ENCODE assay signal across 28 mouse cellular contexts in the genomic region with DNA sequence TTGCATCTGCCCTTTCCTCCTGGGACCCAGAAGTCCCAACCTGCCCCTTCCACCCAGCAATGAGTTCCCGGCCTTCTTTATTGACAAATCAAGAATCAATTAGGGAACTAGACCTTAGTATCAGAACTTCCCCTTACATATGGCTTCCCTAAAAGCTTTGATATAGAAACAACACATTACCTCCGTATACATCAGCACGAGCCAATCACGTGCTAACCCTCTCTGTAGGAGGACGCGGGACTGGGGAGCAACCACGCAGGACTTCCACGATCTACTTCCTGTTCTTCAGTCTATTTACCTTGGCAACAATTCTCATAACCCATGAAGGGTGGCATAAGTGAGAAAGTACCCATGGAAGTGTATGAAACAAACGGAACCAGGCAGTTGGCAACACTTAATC. TPM values are rescaled to one million over a fixed set of nuclear protein-coding genes. Genes with fewer than 3 reads are reported as not detected.
DNase-seq lines count a peak whose midpoint lies in the region; ATAC-seq and TF ChIP-seq lines count a peak whose summit lies in the region.
"Had no signal": no experiment of that assay in that cellular context is flagged by ENCODE, and none has a peak within 500 bp of the region (broad histone marks: within the 10 kb centered on the region; RNA-seq: fewer than 3 reads in every experiment).

No protein-coding gene starts in this region.

- H3K9me3 ChIP-seq in lung, postnatal 0 days (ENCODE audit: low read length): no peaks in the 10 kb centered on the region
- peaks cover 9% of the 10 kb centered on the region for H3K9me3 ChIP-seq in E14TG2a.4 (ENCODE audit: low read length)
- H3K9me3 ChIP-seq in forebrain, embryonic 12.5 days: no peaks in the 10 kb centered on the region
- H3K9me3 ChIP-seq: hindbrain, embryonic 13.5 days; limb, embryonic 13.5 days; liver, embryonic 13.5 days; lung, embryonic 15.5 days; neural tube, embryonic 12.5 days had no signal

- no peak overlapping the region for H3K4me3 ChIP-seq in lung, postnatal 0 days (ENCODE audit: low read depth, low read length)
- peak overlapping the region; percentile 49 for H3K4me3 ChIP-seq in E14TG2a.4 (replicated peaks; ENCODE audit: low read length)
- H3K4me3 ChIP-seq in forebrain, embryonic 12.5 days (replicated peaks): no peak overlapping the region
- H3K4me3 ChIP-seq: hindbrain, embryonic 13.5 days; limb, embryonic 13.5 days; liver, embryonic 13.5 days; lung, embryonic 15.5 days; neural tube, embryonic 12.5 days had no signal

- H3K36me3 ChIP-seq in lung, postnatal 0 days (ENCODE audit: insufficient read depth, low read length): no peaks in the 10 kb centered on the region
- H3K36me3 ChIP-seq in E14TG2a.4 (ENCODE audit: insufficient read depth, low read length): peaks cover under 1% of the 10 kb centered on the region; the same call in 1 of the 2 replicates
- H3K36me3 ChIP-seq in forebrain, embryonic 12.5 days (replicated peaks): no peaks in the 10 kb centered on the region
- H3K36me3 ChIP-seq: G1E; hindbrain, embryonic 13.5 days; limb, embryonic 13.5 days; liver, embryonic 13.5 days; lung, embryonic 15.5 days; neural tube, embryonic 12.5 days had no signal

- intact Hi-C loops in heart, postnatal 14 days (cut with DNase I): no loop called here

- no peak overlapping the region for H3K27ac ChIP-seq in lung, postnatal 0 days (ENCODE audit: low read length)
- H3K27ac ChIP-seq in forebrain, embryonic 12.5 days: no peak overlapping the region
- H3K27ac ChIP-seq: hindbrain, embryonic 13.5 days; kidney, postnatal 0 days; limb, embryonic 13.5 days; liver, embryonic 13.5 days; lung, embryonic 15.5 days; neural tube, embryonic 12.5 days; stomach, postnatal 0 days had no signal

- no peak for TF ChIP-seq CTCF in lung, postnatal 0 days (IDR thresholded peaks at IDR 0.05)
- no peak for TF ChIP-seq CTCF in E14TG2a.4 (conservative IDR thresholded peaks at IDR 0.05; ENCODE audit: low read length)

- WGBS in lung, postnatal 0 days: 71% methylated on average over 9 of the region's 9 CpGs
- WGBS in forebrain, embryonic 12.5 days: 94% methylated on average over 9 of the region's 9 CpGs

- TF ChIP-seq EP300 in lung, postnatal 0 days (IDR thresholded peaks at IDR 0.05): no peak

- no peaks in the 10 kb centered on the region for H3K27me3 ChIP-seq in lung, postnatal 0 days (replicated peaks; ENCODE audit: insufficient read depth, low read length)
- no peaks in the 10 kb centered on the region for H3K27me3 ChIP-seq in E14TG2a.4 (ENCODE audit: insufficient read depth, low read length)
- H3K27me3 ChIP-seq in forebrain, embryonic 12.5 days: no peaks in the 10 kb centered on the region
- H3K27me3 ChIP-seq: hindbrain, embryonic 13.5 days; limb, embryonic 13.5 days; liver, embryonic 13.5 days; lung, embryonic 15.5 days; neural tube, embryonic 12.5 days had no signal

- H3K4me2 ChIP-seq in lung, postnatal 0 days (replicated peaks; ENCODE audit: low read depth, low read length): no peak overlapping the region
- H3K4me2 ChIP-seq in forebrain, embryonic 12.5 days: no peak overlapping the region
- H3K4me2 ChIP-seq: hindbrain, embryonic 13.5 days; limb, embryonic 13.5 days; liver, embryonic 13.5 days; lung, embryonic 15.5 days; neural tube, embryonic 12.5 days had no signal

- no peak overlapping the region for H3K9ac ChIP-seq in lung, postnatal 0 days (replicated peaks; ENCODE audit: low read depth)
- no peak overlapping the region for H3K9ac ChIP-seq in forebrain, embryonic 12.5 days
- H3K9ac ChIP-seq: hindbrain, embryonic 13.5 days; limb, embryonic 13.5 days; liver, embryonic 13.5 days; lung, embryonic 15.5 days; neural tube, embryonic 12.5 days had no signal

- DNase-seq in lung, postnatal 0 days (ENCODE audit: low spot score): peak; percentile 37
- DNase-seq in lung, postnatal 10 days: no peak
- DNase-seq in ZHBTc4 (ENCODE audit: low read depth, low spot score): peak; percentile 52
- no peak for DNase-seq in heart, postnatal 14 days
- DNase-seq in layer of hippocampus, postnatal 36 days: no peak
- DNase-seq: adrenal gland, postnatal 10 days; cerebellum, adult 8-10 months; cerebellum, postnatal 36 days; gastrocnemius, postnatal 10 days; heart, postnatal 36 days; kidney, adult 2 months; liver, embryonic 13.5 days; right cerebral cortex, adult 18-20 months; right cerebral cortex, postnatal 4 days; thymus, adult 2 months; thymus, postnatal 4 days had no signal

- no peaks in the 10 kb centered on the region for H3K4me1 ChIP-seq in lung, postnatal 0 days (ENCODE audit: insufficient read depth, low read depth, low read length)
- H3K4me1 ChIP-seq in E14TG2a.4 (replicated peaks; ENCODE audit: low read depth, low read length): peaks cover 67% of the 10 kb centered on the region
- peaks cover 5% of the 10 kb centered on the region; the same call in 1 of the 2 replicates for H3K4me1 ChIP-seq in forebrain, embryonic 12.5 days
- H3K4me1 ChIP-seq: hindbrain, embryonic 13.5 days; limb, embryonic 13.5 days; lung, embryonic 15.5 days; neural tube, embryonic 12.5 days had no signal

- ATAC-seq in lung, postnatal 0 days: 0 out of 2 replicates have a peak, but pooled peaks have one; percentile 25
- peak; percentile 81 for ATAC-seq in megakaryocyte, adult 5-6 weeks (ENCODE audit: poor library complexity, severe bottlenecking)
- no peak for ATAC-seq in forebrain, embryonic 12.5 days (ENCODE audit: low FRiP score)
- ATAC-seq: forebrain, embryonic 16.5 days; inflammation-experienced regulatory T-cells, adult 6 months had no signal

RNA-seq across cellular contexts. Expression of gene H2afz, which starts 15.9 kb away (rescaled TPM):
- polyA plus RNA-seq in lung, postnatal 0 days (2015; fragmentation: Nextera tagmentation; extraction: Ambion mirVana): 577 and 614 TPM in 2 replicates
- 1,652 and 1,948 TPM in 2 replicates for total RNA-seq in megakaryocyte, adult 5-6 weeks (2015)
- total RNA-seq in megakaryocyte, adult 5-6 weeks (2017): 1,300 and 1,333 TPM in 2 replicates
- 10 to 100 TPM; 80.2 to 99.5 TPM for total RNA-seq in heart, postnatal 14 days (2021)
- 100 to 1,000 TPM; 135 to 151 TPM for total RNA-seq in layer of hippocampus, postnatal 36 days (2021)
- polyA plus RNA-seq in forebrain, embryonic 12.5 days (2016; fragmentation: Nextera tagmentation; extraction: Ambion mirVana): 2,961 and 3,101 TPM in 2 replicates

RNA-seq across cellular contexts. Expression of gene Dnajb14, which starts 19.1 kb away (rescaled TPM):
- 10.0 and 12.4 TPM in 2 replicates for polyA plus RNA-seq in lung, postnatal 0 days (2015; fragmentation: Nextera tagmentation; extraction: Ambion mirVana)
- total RNA-seq in megakaryocyte, adult 5-6 weeks (2015): 32.0 and 33.3 TPM in 2 replicates
- total RNA-seq in megakaryocyte, adult 5-6 weeks (2017): 26.9 and 32.6 TPM in 2 replicates
- 10 to 100 TPM; 10.9 to 11.0 TPM for total RNA-seq in heart, postnatal 14 days (2021)
- 10 to 100 TPM; 52.1 to 53.8 TPM for total RNA-seq in layer of hippocampus, postnatal 36 days (2021)
- 10.9 and 11.2 TPM in 2 replicates for polyA plus RNA-seq in forebrain, embryonic 12.5 days (2016; fragmentation: Nextera tagmentation; extraction: Ambion mirVana)

Comparison
In these comparisons a context has a peak if more than half of its experiments do, and no peak if none do; other contexts are left out.
1. DNase-seq: peak in lung, postnatal 0 days (single experiment) and ZHBTc4 (single experiment); none in lung, postnatal 10 days (single experiment), heart, postnatal 14 days (0 of 2) and layer of hippocampus, postnatal 36 days (0 of 2).
2. RNA of gene H2afz, which starts 15.9 kb away (total RNA-seq): 1,300 to 1,948 TPM in megakaryocyte, adult 5-6 weeks; 135 to 151 TPM in layer of hippocampus, postnatal 36 days and 80.2 to 99.5 TPM in heart, postnatal 14 days; every median in the first group is over 4 times any median in the second.